Mouse (Mus musculus): ENCODE results near the gene Clec4g.

- TF ChIP-seq EP300 (IDR thresholded peaks at IDR 0.05; ENCODE audit: low read depth) (no peak), CTCF (IDR thresholded peaks at IDR 0.05; ENCODE audit: low read depth) (no peak)
Measured at GRCm38 (mm10) chr8:3736947-3737346, 16.5 kb upstream of the Clec4g start.
